Mouse (Mus musculus): ENCODE results near the gene Rassf6.

The Rassf6 gene

GRCm38 (mm10) chr5:90571216-90571615, 69.2 kb downstream of the Rassf6 start:
- DNase-seq (ENCODE audit: low read depth in 1 of 2, low spot score in 2 of 2): no peak

- DNase-seq (ENCODE audit: low read depth in 1 of 2, low spot score in 2 of 2): no peak
Observed at GRCm38 (mm10) chr5:90568338-90568737, 72.1 kb downstream of the Rassf6 start.

DNA sequence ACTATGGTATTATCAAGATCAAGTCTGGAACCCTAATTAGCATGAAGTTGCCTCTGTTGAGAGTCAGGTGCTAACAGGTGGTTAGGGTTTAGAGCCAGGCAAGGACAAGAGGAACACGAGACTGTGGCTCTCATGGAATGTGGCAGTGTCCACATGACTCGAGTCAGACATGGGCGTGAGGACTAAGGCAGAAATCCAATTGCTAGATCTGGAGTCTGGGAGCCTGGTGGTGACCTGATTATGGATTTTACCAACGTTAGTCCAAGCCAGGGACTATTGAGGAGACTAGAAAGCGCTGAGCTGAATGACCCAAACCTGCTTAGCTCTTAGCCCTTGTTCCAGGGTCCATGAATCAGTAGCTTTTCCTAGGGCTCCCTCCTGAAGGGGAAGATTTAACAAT, 72.7 kb downstream of the Rassf6 start:
- no peak for DNase-seq (ENCODE audit: low read depth in 1 of 2, low spot score in 2 of 2)

- no peak for DNase-seq (ENCODE audit: low read depth in 1 of 2, low spot score in 2 of 2)
Observed at GRCm38 (mm10) chr5:90565205-90565604, 75.3 kb downstream of the Rassf6 start.

DNA sequence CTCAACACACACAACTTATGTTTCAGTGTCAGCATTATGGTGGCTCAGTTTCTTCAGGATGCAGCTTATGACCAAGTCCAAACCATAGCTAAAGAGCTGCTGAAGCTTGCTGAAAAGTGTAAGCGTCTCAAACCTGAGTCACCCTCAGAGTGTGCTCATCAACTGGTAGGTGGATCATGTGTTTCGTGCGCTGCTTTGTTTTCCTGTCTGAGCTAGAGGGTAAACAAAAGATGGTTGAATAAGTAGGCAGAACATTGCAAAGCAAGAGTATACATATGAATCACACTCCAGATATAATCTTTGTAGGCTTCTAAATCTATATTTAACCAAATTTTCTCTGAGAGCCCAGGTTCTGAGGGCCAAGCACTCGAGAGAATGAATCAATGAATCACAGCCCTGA, 76.3 kb downstream of the Rassf6 start:
- DNase-seq (ENCODE audit: low read depth in 1 of 2, low spot score in 2 of 2): no peak

GRCm38 (mm10) chr5:90562880-90563279, 77.6 kb downstream of the Rassf6 start:
- DNase-seq (ENCODE audit: low read depth in 1 of 2, low spot score in 2 of 2): no peak

- no peak for DNase-seq (ENCODE audit: low read depth in 1 of 2, low spot score in 2 of 2)
Observed at GRCm38 (mm10) chr5:90561721-90562275, 78.7 kb downstream of the Rassf6 start.

DNA sequence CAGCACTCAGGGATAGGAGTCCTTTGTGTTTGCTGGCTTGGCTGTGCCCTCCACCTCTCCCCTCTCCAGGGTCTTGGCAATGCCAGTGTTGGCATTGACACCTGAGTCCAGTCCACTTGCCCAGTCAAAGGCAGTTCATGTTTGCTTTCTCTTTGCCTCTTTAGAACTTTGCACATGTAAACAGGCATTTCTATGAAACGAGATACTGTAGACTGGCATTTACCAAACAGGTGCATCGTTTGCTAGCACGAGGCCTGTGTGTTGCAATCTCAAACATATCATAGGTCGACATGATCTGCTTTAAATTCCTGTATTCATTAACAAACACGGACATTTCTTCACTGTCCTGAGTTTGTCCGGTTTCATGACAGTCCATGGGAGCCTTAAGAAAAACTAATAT, 79.7 kb downstream of the Rassf6 start, which contains the start of gene 5830473C10Rik:
Gene 5830473C10Rik, plus strand, starts transcription at position 365 of the 400 bp plus-strand sequence.
- no peak for DNase-seq (ENCODE audit: low read depth in 1 of 2, low spot score in 2 of 2)

DNA sequence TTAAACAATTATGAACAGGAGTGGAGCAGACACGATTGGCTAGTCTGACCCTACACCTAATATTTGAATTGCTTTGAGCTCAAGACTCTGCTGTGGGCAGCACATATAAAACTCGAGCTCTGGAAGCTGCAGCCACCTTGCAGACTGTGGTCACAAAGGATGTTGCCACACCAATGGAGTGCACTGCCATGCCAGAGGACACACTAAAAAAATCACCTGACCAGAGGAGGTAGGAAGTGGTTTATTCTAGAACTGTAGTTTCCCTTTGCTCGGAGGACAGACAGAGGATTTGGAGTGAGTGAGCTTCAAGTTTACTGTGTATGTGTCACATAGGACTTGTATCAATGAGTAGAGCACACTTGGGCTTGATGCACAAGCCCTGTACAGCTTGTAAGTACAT, 84.4 kb downstream of the Rassf6 start:
- no peak for DNase-seq (ENCODE audit: low read depth in 1 of 2, low spot score in 2 of 2)
